Mouse (Mus musculus) NIH3T3 (cell line): ENCODE measurements around the gene Zfp512b.

Source experiments
- DNase-seq: peaks from one replicate; pipeline ENCODE4 v3.0.0-alpha.2; 2012; ENCODE audit warnings: low read depth

Zfp512b gene

GRCm38 (mm10) chr2:181592231-181593041 lies at the start of gene Zfp512b:
Zfp512b (minus strand) TSS chr2:181592803.
- DNase-seq: peak; percentile 86

GRCm38 (mm10) chr2:181635865-181636264 lies 43.3 kb upstream of the Zfp512b start:
- DNase-seq: no peak

- DNase-seq: no peak
Observed at GRCm38 (mm10) chr2:181632624-181633023, 40.0 kb upstream of the Zfp512b start.

GRCm38 (mm10) chr2:181628471-181628870 lies 35.9 kb upstream of the Zfp512b start:
- no peak for DNase-seq

- peak; percentile 50 for DNase-seq
Observed at GRCm38 (mm10) chr2:181623401-181623800, 30.8 kb upstream of the Zfp512b start.

GRCm38 (mm10) chr2:181618761-181619495 lies 26.3 kb upstream of the Zfp512b start:
- no peak for DNase-seq

GRCm38 (mm10) chr2:181602367-181602766 lies 9.8 kb upstream of the Zfp512b start:
- no peak for DNase-seq

GRCm38 (mm10) chr2:181601751-181602145 lies 9.1 kb upstream of the Zfp512b start:
- no peak for DNase-seq

GRCm38 (mm10) chr2:181600828-181601750 lies 8.5 kb upstream of the Zfp512b start:
- DNase-seq: peak; percentile 98

- no peak for DNase-seq
Observed at GRCm38 (mm10) chr2:181600226-181600758, 7.7 kb upstream of the Zfp512b start.

GRCm38 (mm10) chr2:181598454-181599351 lies 6.1 kb upstream of the Zfp512b start, which contains the start of gene Samd10:
Samd10 (minus strand) TSS chr2:181599212.
- no peak for DNase-seq

GRCm38 (mm10) chr2:181597378-181598061 lies 4.9 kb upstream of the Zfp512b start:
- peak; percentile 85 for DNase-seq

- DNase-seq: no peak
Observed at GRCm38 (mm10) chr2:181596221-181596960, 3.8 kb upstream of the Zfp512b start.

GRCm38 (mm10) chr2:181594946-181595696 lies 2.5 kb upstream of the Zfp512b start:
- peak; percentile 73 for DNase-seq

- DNase-seq: peak; percentile 54
Observed at GRCm38 (mm10) chr2:181593937-181594336, 1.3 kb upstream of the Zfp512b start.

- peak; percentile 70 for DNase-seq
Observed at GRCm38 (mm10) chr2:181593042-181593421, 429 bp upstream of the Zfp512b start.

- DNase-seq: peak; percentile 60
Observed at GRCm38 (mm10) chr2:181591528-181592085, 996 bp downstream of the Zfp512b start, which contains the start of gene Prpf6. Prpf6 (plus strand) TSS chr2:181591868.

- DNase-seq: no peak
Observed at GRCm38 (mm10) chr2:181590471-181590870, 2.1 kb downstream of the Zfp512b start.
